Mouse (Mus musculus) adrenal gland, postnatal 14 days (tissue): ENCODE measurements at regions not wholly inside any gene's neighbourhood (a gene's known extent, or its start where the extent isn't known, plus 50 kb on each side); places are given as distances from the start of the nearest gene placed in this dataset.

Experiments used
- DNase-seq: peaks from one replicate; pipeline ENCODE4 v3.0.0; 2021; ENCODE audit warnings: mixed read lengths

- DNase-seq = no peak
These were observed 312.7 kb downstream of the Bcl11a start for GRCm38 (mm10) chr11:24390578-24390977.

GRCm38 (mm10) chr11:24391385-24391784 is 313.5 kb downstream of the Bcl11a start:
- no peak for DNase-seq

- DNase-seq = no peak
These were observed 317.6 kb downstream of the Bcl11a start for GRCm38 (mm10) chr11:24395478-24395877.

- DNase-seq = no peak
These were observed 319.1 kb downstream of the Bcl11a start for GRCm38 (mm10) chr11:24396911-24397310.

- no peak for DNase-seq
These were observed 319.9 kb downstream of the Bcl11a start for GRCm38 (mm10) chr11:24397710-24398109.

GRCm38 (mm10) chr11:24401151-24401550 is 323.3 kb downstream of the Bcl11a start:
- DNase-seq = no peak

- no peak for DNase-seq
These were observed 324.3 kb downstream of the Bcl11a start for GRCm38 (mm10) chr11:24402127-24402526.

GRCm38 (mm10) chr11:24414804-24415203 is 336.9 kb downstream of the Bcl11a start:
- no peak for DNase-seq

- DNase-seq = no peak
These were observed 344.4 kb downstream of the Bcl11a start for GRCm38 (mm10) chr11:24422066-24422775.

- DNase-seq = no peak
These were observed 345.4 kb downstream of the Bcl11a start for GRCm38 (mm10) chr11:24423278-24423677.

GRCm38 (mm10) chr11:24426995-24427883 is 349.4 kb downstream of the Bcl11a start:
- DNase-seq = no peak

GRCm38 (mm10) chr11:24448608-24449007 is 370.8 kb downstream of the Bcl11a start:
- DNase-seq = no peak

- no peak for DNase-seq
These were observed 374.4 kb downstream of the Bcl11a start for GRCm38 (mm10) chr11:24452267-24452666.

GRCm38 (mm10) chr11:24464642-24465041 is 386.8 kb downstream of the Bcl11a start:
- DNase-seq = no peak

GRCm38 (mm10) chr11:24467458-24467857 is 389.6 kb downstream of the Bcl11a start:
- DNase-seq = no peak

GRCm38 (mm10) chr11:24470469-24470868 is 392.6 kb downstream of the Bcl11a start:
- DNase-seq = no peak

- no peak for DNase-seq
These were observed 394.9 kb downstream of the Bcl11a start for GRCm38 (mm10) chr11:24472617-24473367.

GRCm38 (mm10) chr11:24473368-24474010 is 395.6 kb downstream of the Bcl11a start:
- no peak for DNase-seq

- peak; percentile 3 for DNase-seq
These were observed 425.0 kb downstream of the Bcl11a start for GRCm38 (mm10) chr11:24502722-24503424.

- DNase-seq = no peak
These were observed 437.7 kb downstream of the Bcl11a start for GRCm38 (mm10) chr11:24515568-24515967.

GRCm38 (mm10) chr11:24535462-24535861 is 457.6 kb downstream of the Bcl11a start:
- DNase-seq = no peak

- no peak for DNase-seq
These were observed 459.9 kb downstream of the Bcl11a start for GRCm38 (mm10) chr11:24537721-24538120.
